Mouse (Mus musculus) common myeloid progenitor, adult 5-6 weeks (primary cell): ENCODE measurements around the gene Zfp827. TPM values are rescaled to one million over a fixed set of nuclear protein-coding genes. Genes with fewer than 3 reads are reported as not detected.

Experiments used
- ATAC-seq: replicated peaks from 2 replicates; pipeline ENCODE4 v1.8.0; 2016; ENCODE audit warnings: low read depth, mild to moderate bottlenecking, moderate TSS enrichment, inconsistent platforms; ENCODE audit not compliant: poor library complexity, severe bottlenecking
- total RNA-seq: library from RNA; stranded (forward); fragments of 200-1000, 187-1606 nt; gene quantifications from 2 replicates; pipeline ENCODE4 v1.2.3, GENCODE M21; 2017

Gene Zfp827
- total RNA-seq, 1 experiment from 2014 or later = 2.3 TPM

DNA sequence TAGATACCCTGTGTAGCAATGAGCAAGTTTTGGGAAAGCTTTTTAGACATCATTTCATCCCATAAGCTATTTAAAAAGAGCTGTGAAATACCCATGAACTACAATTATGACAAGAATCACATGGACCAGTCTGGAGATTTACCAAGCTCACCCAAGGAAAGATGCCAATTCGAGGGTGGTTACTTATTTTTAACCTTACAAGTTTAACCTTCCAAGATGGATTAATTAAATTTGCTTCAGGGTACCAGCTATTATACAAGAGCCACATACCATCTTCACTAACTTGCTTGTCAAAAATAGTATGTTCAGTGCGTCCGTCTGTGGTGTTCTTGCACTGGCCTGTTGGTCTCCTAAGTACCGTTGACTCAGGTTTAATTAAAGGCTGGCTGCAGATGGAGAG lies 123.4 kb downstream of the Zfp827 start:
- ATAC-seq = no peak

DNA sequence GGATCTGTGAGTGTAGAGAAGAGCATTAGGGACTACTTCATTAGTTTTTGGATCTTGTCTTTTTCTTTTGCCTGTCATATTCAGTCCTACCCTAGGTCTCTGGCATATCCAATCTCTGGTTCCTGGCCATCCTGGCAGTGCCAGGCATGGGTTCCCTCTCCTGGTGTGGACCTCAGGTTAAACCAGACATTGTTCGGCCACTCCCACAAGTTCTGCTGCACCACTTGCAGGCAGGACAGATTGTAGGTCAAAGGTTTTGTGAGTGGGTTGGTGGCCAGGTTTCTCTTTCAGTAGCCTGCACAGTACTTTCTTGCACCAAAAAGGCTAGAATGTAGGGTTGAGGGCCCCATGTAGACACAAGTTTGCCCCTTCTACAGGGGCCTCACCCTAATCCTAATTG lies 125.0 kb downstream of the Zfp827 start:
- ATAC-seq = no peak

DNA sequence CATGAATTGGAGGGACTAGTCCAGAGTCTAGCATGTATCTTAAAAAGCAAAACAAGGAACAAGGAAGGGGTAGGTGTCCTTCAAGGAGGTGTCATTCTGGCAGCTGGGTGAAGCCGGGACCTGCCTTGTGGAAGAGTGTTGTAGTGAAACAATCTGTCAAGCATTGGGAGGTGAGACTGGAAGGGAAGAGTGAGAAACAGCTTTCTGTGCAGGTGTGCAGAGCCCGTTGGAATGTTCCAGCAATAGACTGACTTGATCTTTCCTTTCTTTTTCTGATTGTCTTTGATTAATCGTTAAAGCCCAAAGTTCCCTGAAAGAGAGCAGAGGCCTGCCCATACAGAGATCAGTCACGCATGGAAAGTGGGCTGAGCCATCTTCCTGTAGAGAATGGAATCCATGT lies 125.4 kb downstream of the Zfp827 start:
- no peak for ATAC-seq

DNA sequence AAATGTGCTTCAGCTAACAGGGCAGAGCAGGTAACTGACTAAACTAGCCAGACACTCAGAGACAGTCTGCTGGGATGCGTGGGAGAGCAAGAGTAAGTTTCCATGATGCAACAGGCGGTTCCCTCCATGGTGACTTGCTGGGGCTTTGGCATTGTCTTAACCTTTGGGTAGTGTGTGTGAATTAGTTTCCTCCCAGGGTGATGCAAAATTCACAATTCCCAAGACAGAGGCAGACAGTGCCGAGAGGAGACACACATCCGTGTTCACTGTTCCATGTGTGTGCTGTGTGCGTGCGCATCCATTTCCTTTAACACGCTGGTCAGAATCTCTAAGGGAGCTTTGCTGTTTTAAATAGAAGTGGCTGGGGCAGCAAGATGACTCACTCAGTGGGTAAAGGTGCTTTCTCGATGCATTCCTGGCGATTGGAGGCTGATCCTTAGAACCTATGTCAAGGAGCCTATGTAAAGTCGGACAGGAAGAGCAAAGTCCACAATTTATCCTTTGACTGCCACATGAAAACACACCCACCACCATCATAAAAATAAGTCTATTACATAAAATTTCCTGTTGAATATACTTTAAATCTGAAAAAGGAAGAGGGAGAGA lies 127.4 kb downstream of the Zfp827 start:
- no peak for ATAC-seq

DNA sequence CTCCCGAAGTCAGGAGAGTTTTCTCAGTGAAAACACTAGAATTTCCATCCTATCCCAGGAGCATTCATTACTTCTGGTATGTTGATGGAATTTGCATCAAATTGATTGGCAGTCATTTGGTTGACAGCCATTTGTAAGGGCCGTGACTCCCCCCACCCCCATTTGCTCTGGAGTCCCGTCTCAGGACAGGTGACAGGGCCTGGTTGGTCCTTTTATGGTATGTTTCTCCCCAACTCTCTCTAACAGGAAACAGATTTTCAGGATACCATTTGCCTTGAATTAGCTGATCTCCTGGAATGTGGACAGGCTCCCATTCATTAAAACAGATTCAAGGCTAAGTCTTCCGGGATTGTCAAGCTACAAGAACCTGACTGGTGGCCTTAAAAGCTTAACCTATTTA lies 129.1 kb downstream of the Zfp827 start:
- no peak for ATAC-seq

DNA sequence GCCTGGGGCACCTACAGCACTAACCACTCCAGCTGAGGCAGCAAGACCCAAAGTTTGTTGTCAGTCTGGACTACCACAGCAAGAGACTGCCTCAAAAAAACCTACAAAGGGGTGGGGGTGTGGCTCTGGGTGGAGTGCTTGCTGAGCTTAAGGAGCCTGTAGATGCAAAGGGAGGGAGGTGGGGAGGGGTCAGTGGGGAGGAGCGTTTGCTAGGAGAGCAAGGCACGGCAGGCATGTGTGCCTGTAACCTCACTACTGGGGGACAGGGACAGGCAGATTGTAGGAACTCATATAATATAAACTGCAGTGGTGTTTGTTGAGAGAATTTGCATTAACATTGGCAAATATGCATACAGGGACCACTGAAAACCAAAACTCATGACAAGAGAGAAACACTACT lies 130.1 kb downstream of the Zfp827 start:
- no peak for ATAC-seq

DNA sequence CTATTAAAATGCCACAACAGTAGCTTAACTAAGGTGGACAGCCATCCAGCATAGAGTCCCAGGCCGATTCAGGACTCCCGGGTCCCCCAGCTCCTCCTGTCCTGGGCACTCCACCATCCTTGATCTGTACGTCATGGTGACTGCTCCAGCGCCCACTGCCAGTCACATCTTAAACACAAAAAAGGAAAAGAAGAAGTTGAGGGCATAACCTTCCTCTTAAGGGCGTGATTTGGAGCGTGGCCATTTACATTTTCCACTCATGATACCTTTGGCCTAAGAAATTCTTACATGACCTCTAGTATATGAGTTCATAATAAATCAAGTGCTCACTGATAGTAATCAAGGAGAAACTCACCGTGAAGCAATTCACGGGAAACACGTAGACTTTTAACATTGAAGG lies 131.2 kb downstream of the Zfp827 start:
- ATAC-seq = peak; percentile 34; the same call in 1 of the 2 replicates

DNA sequence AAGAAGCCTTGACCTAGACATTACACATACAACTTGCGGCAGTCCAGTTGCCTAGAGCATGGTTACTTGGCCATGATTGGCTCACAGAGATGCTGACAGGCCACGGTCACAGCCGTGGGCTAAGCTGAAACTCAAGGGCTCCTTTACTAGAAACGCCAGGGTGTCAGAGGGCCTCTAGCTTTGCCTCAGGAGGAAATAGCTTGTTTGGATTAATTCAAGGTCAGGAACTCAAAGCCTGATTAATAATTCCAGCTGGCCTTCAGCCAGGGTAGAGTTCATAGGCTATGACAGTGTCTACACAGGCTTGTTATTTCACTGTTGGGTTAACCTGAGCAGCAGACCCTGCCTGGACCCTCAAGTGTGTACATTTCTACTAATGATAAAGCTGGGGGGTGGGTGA lies 132.1 kb downstream of the Zfp827 start:
- no peak for ATAC-seq

DNA sequence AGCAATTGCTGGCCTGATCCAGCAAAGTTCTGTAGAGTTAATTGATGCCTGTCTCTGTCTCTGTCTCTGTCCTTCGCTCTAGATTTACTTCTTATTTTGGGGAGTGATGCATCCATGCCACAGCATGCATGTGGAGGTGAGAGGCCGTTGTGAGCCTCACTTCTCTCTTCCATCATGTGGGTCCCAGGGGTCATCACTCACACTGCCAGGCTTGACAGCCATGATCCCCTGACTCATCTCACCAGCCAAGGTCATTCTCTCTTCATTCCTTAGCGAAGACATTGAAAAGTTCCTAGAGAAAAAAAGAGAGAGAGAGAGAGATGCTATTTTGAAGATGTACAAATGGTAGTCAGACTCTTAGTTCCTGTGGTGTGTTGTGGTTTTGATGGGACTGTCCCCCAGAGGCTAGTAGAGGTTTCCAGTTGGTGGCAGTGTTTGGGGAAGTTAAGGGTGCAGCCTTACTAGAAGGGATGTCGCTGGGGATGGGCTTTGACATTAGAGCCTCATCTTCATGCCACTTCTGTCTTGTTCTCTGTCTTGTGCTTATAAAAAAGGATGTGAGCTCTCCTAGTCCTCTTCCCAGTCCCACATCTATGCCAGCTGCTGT lies 133.0 kb downstream of the Zfp827 start:
- ATAC-seq = peak; percentile 92

DNA sequence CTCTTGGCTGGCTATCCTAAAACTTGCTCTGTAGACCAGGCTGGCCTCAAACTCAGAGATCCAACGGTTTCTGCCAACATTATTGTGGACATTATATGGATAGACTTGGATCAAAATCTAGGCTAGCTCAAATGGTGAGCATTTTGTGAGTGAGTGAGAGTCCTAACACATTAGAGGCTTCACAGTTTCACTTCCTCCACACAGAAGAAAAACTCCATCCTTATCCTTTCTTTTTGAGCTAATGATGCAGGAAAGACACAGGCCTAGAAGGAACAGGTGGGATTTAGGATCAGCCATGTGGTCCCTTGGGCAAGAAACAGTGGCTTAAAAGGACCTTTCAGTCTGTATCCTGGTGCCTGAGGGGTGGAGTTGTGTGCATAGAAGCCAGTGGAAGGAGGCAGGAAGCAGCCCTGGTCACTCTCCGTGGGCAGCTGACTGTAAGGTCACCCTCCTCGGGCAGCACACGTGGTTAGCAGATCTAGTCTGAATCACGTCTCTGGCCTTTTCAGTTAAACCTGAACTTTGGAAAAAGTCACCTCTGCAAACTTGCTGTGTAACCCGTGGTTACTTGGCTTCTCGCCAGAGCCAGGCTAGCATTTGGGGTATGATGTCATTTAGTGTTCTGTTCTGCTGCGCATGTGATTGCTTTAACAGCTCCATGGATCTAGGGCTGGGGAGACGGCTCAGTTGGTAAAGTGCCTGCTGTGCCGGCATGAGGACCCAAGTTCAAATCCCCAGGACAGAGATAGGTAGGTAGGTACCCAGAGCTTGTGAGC lies 134.5 kb downstream of the Zfp827 start:
- ATAC-seq = peak; percentile 33; the same call in 1 of the 2 replicates

DNA sequence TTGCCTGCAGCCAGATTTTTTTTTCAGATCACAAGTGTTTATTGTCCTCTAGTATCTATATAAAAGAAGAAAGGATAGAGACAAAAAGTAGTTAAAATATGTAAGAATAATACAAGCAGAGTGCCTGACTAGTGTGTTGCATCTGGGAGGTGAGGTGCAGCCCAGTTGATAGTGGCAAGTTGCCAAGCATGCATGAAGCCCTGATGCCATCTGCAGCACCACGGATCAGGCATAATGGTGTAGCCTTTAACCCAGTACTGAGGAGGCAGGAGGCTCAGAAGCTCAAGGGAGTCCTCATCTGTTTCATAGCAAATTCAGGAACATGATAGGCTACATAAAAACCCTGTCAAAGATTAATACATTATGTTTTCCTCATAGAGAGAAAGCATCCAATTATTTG lies 136.1 kb downstream of the Zfp827 start:
- ATAC-seq = no peak

DNA sequence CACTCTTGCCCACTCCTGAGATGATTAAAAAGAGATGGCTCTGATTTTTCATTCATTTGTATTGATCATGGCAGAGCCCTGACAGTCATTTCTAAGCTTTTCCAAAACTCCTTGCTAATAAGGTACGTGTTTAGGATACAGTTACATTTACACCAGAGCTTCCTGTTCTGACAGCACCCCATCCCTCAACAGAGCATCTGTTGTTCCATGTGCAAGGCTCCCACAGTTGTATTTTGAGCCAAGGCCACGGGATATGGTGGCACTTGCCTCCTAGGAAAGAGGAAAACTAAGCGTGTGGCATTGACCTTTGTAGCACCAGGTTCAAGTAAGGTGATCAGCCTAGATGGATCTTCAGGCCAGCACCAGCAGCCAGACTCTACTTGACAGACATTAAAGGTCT lies 137.0 kb downstream of the Zfp827 start:
- no peak for ATAC-seq

DNA sequence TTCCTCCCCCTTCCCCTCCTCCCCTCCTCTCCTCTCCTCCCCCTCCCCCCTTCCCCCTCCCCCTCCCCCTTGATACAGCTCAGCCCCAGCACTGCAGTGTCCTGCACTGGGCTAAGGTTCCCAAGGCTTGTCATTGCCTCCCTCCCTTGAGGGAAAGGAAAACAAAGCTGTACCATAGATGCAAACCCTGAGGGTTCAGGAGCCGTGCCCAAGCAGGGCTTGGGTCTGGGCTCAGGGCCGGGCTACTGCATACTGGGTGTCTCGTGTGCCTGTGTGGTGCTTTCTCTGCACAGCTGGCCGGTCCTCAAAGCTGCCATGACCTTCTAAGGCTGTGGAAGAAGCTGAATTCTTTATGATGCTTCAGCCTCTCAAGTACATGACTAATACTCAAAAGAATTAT lies 145.4 kb downstream of the Zfp827 start:
- ATAC-seq = no peak

DNA sequence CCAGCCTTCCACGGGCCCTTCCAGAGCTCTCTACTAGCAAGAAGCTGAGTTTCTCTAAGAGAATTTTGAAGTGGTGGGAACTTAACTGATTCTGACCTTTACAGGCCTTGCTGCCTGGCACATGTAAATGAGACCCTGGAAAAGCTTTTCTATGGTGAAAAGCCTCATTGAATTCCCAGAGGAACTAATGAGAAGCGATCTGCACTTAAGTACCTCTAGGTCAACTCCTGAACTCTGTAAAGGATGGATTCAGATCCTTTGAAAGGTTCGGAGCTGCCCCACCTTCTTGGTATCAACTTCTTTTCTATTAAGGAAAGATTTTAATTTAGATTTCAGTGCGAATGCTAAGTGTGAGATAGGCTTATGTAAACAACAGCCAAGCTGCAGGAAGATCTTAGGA lies 147.8 kb downstream of the Zfp827 start:
- ATAC-seq = no peak

DNA sequence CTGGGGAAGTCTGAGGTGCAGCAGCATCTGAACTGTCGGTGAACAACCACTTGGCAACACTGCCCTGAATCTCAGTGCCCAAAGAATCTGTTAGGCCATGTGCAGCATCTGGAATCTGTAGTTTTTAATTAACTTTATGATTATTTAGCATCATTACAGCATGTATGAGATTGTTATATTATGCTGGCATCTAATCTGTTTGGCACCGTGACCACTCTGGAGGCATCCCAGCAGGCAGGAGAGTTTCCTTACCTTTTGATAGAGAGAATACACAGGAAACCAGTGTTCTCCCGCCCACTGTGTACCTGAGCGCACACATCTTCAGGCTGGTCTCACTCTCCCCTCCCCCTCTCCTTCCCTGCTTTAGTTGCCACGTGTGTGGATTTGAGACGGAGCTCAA lies 151.4 kb downstream of the Zfp827 start:
- no peak for ATAC-seq

DNA sequence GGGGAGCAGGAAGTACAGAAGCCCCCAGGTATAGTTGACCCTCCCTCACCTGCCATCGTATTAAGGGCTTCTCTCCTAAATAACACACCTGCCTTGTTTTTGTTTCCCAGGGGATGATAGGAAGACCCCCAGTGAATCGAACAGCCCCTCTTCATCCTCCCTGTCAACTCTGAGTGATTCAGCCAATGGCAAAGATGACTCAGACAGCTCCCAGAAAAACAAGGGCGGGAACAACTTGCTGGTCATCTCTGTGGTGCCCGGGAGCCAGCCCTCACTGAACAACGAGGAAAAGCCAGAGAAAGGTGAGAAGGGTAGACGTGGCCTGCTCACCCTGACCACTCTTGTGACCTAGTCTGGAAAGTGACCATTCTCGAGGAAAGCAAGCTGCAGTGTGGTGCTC lies 157.3 kb downstream of the Zfp827 start:
- no peak for ATAC-seq

DNA sequence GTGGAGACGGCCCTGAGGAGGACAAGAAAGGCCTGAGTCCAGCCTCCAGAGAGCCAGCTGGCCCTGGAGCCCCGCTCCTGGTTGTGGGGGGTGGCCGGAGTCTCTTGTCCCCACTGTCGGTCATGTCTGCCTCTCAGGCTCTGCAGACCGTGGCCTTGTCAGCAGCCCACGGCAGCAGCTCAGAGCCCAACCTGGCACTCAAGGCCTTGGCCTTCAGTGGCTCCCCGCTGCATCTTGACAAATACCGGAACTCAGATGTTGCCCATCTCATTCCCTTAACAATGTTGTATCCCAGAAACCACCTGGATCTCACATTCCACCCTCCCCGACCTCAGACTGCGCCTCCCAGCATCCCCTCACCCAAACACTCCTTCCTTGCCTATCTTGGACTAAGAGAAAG lies 161.8 kb downstream of the Zfp827 start:
- ATAC-seq = no peak

DNA sequence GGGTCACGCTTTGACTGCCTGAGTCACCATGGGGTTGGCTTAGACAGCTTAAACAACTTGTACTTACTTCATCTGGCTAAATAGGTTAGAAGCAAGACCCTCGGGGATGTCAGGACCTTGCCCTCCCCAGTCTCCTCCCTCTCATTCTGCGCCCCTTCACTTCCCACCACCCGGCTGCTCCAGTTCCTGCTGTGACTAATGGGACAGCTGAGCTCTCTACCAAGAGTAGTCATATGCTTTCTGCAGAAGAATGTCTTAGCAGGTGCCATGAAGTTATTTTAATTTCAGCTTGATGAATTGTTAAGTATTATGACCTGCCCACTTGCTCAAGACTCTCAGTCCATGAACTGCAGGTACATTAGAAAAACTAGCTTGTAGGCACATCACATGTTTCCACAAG lies 168.2 kb downstream of the Zfp827 start:
- no peak for ATAC-seq

DNA sequence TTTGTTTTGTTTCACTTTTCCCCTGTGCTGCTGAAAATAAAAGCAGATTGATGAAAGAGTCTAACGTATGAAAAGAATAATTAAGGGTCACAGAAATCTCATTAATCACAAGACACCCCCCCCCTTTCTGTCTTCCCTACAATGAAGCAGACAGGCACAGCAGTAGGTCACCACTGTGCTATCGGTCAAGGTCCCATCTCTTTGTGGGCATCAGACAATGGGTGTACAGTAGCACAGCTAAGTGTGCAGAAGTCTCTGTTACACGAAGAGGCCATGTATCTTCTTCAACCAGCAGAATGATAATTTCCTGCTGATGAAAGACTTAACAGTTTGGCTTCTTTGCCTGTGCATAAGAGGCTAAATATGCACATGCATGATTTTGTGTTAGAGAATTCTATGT lies 170.4 kb downstream of the Zfp827 start:
- no peak for ATAC-seq

DNA sequence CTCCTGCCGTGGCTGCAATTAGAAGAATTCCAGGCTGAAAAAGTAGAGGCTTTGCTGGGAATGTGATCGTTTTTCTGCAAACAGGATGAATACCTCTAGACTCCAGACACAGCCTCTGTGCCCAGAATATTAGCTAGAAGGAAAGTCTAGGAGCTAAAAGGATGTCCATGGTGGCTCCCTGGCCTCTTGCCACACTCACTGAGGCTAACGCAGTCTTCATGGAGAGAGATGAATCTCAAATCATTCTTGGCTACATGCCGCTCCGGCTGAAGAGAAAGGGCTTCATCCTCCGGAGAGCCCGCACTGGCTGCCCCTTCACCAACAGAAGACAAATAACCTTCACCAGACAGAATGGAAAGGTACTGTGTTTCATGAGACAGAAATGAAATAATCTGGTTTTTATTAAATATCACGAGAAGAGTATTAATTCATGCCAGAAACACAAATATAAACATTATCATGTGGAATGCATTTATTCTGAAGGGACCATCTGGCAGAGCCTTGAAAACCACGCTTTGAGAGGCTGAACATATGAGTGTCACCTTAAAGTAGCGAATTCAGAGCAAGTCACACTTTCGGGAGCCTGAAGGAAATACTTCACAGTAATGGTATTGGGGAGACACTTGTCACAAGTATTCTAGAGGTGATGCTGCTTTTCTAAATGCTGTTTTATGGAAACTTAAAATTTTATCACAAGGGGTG lies 173.4 kb downstream of the Zfp827 start:
- no peak for ATAC-seq

DNA sequence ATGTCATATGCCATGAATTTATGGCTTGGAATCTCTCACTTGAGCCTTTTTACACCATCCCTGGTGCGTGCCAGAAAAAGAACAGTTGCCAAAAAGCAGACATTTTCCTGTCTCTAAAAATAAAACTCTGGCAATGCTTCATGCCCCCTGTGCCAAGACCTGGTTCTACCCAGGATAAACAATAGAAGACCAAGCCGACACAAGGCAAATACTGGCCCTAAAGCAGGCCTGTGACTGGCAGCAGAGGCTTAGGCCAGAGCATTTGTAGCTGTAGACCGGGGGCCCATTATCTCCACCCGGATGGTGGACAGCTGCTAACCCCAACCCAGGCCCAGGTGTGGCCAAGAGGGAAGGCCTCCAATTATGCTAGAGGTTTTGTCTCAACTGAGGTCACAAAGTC lies 178.7 kb downstream of the Zfp827 start:
- no peak for ATAC-seq
